Comparison of ENCODE assay signal across 15 mouse cellular contexts in genomic region chr4:105377469-105378187, GRCm38 (mm10).
DNase-seq lines count a peak whose midpoint lies in the region; ATAC-seq and TF ChIP-seq lines count a peak whose summit lies in the region.
"Had no signal": no experiment of that assay in that cellular context is flagged by ENCODE, and none has a peak within 500 bp of the region (broad histone marks: within the 10 kb centered on the region; RNA-seq: fewer than 3 reads in every experiment).

No protein-coding gene starts in this region.

- no peak for TF ChIP-seq EP300 in heart, postnatal 0 days (IDR thresholded peaks at IDR 0.05; ENCODE audit: low read depth)

- no peak overlapping the region for H3K4me2 ChIP-seq in heart, embryonic 16.5 days (ENCODE audit: low read depth, low read length)
- H3K4me2 ChIP-seq in lung, embryonic 15.5 days: no peak overlapping the region
- no peak overlapping the region for H3K4me2 ChIP-seq in heart, postnatal 0 days (ENCODE audit: low read depth, low read length)
- H3K4me2 ChIP-seq in forebrain, embryonic 12.5 days: no peak overlapping the region
- H3K4me2 ChIP-seq: limb, embryonic 15.5 days had no signal

- WGBS in heart, embryonic 16.5 days: 56% methylated on average over 11 of the region's 11 CpGs
- WGBS in lung, embryonic 15.5 days: 47% methylated on average over 11 of the region's 11 CpGs
- 32% methylated on average over 11 of the region's 11 CpGs for WGBS in embryonic facial prominence, embryonic 10.5 days
- WGBS in heart, postnatal 0 days: 64% methylated on average over 11 of the region's 11 CpGs
- WGBS in forebrain, embryonic 12.5 days: 74% methylated on average over 11 of the region's 11 CpGs

- H3K27ac ChIP-seq in heart, embryonic 16.5 days (ENCODE audit: low read length): peak overlapping the region; percentile 52; the same call in 1 of the 2 replicates
- peak overlapping the region; percentile 49; the same call in 1 of the 2 replicates for H3K27ac ChIP-seq in lung, embryonic 15.5 days
- H3K27ac ChIP-seq in embryonic facial prominence, embryonic 10.5 days (replicated peaks): peak overlapping the region; percentile 73
- H3K27ac ChIP-seq in heart, postnatal 0 days (ENCODE audit: low read depth): peak overlapping the region; percentile 74
- no peak overlapping the region for H3K27ac ChIP-seq in forebrain, embryonic 12.5 days
- H3K27ac ChIP-seq: limb, embryonic 15.5 days had no signal

- no peak for TF ChIP-seq CTCF in heart, postnatal 0 days (IDR thresholded peaks at IDR 0.05; ENCODE audit: low read depth)

- no peak overlapping the region for H3K9ac ChIP-seq in heart, embryonic 16.5 days (ENCODE audit: low read length)
- no peak overlapping the region for H3K9ac ChIP-seq in lung, embryonic 15.5 days
- no peak overlapping the region for H3K9ac ChIP-seq in heart, postnatal 0 days (replicated peaks; ENCODE audit: low read depth, low read length)
- no peak overlapping the region for H3K9ac ChIP-seq in forebrain, embryonic 12.5 days
- H3K9ac ChIP-seq: limb, embryonic 15.5 days had no signal

- ATAC-seq in heart, embryonic 16.5 days (replicated peaks; ENCODE audit: extremely low read depth, insufficient read depth, low FRiP score): peak; percentile 63; the same call in 1 of the 2 replicates
- ATAC-seq in lung, embryonic 15.5 days (ENCODE audit: borderline replicate concordance, extremely low read depth, low FRiP score, low TSS enrichment): no peak
- peak; percentile 44; the same call in 1 of the 2 replicates for ATAC-seq in heart, postnatal 0 days (ENCODE audit: insufficient read depth, low read depth)
- ATAC-seq in forebrain, embryonic 12.5 days (ENCODE audit: low FRiP score): no peak

- H3K9me3 ChIP-seq in heart, embryonic 16.5 days (replicated peaks; ENCODE audit: control insufficient read depth, low read length): no peaks in the 10 kb centered on the region
- no peaks in the 10 kb centered on the region for H3K9me3 ChIP-seq in lung, embryonic 15.5 days
- H3K9me3 ChIP-seq in embryonic facial prominence, embryonic 10.5 days: peaks cover 3% of the 10 kb centered on the region; the same call in 1 of the 2 replicates
- no peaks in the 10 kb centered on the region for H3K9me3 ChIP-seq in heart, postnatal 0 days (replicated peaks; ENCODE audit: control insufficient read depth, low read length)
- H3K9me3 ChIP-seq in forebrain, embryonic 12.5 days: no peaks in the 10 kb centered on the region
- H3K9me3 ChIP-seq: limb, embryonic 15.5 days had no signal

- no peaks in the 10 kb centered on the region for H3K27me3 ChIP-seq in heart, embryonic 16.5 days (ENCODE audit: control insufficient read depth, insufficient read depth, low read length)
- H3K27me3 ChIP-seq in lung, embryonic 15.5 days: no peaks in the 10 kb centered on the region
- no peaks in the 10 kb centered on the region for H3K27me3 ChIP-seq in embryonic facial prominence, embryonic 10.5 days (replicated peaks; ENCODE audit: low read depth, poor library complexity, severe bottlenecking)
- no peaks in the 10 kb centered on the region for H3K27me3 ChIP-seq in heart, postnatal 0 days (ENCODE audit: control insufficient read depth, insufficient read depth, low read length)
- no peaks in the 10 kb centered on the region for H3K27me3 ChIP-seq in forebrain, embryonic 12.5 days
- H3K27me3 ChIP-seq: limb, embryonic 15.5 days had no signal

- intact Hi-C loops in left cerebral cortex, postnatal 36 days (cut with DNase I): no loop called here

- H3K4me3 ChIP-seq in heart, embryonic 16.5 days (ENCODE audit: low read length): no peak overlapping the region
- H3K4me3 ChIP-seq in lung, embryonic 15.5 days: no peak overlapping the region
- H3K4me3 ChIP-seq in embryonic facial prominence, embryonic 10.5 days: no peak overlapping the region
- no peak overlapping the region for H3K4me3 ChIP-seq in heart, postnatal 0 days (ENCODE audit: low read depth, low read length)
- H3K4me3 ChIP-seq in forebrain, embryonic 12.5 days (replicated peaks): no peak overlapping the region
- H3K4me3 ChIP-seq: limb, embryonic 15.5 days had no signal

- H3K36me3 ChIP-seq in heart, embryonic 16.5 days (ENCODE audit: control insufficient read depth, insufficient read depth): no peaks in the 10 kb centered on the region
- no peaks in the 10 kb centered on the region for H3K36me3 ChIP-seq in lung, embryonic 15.5 days
- no peaks in the 10 kb centered on the region for H3K36me3 ChIP-seq in embryonic facial prominence, embryonic 10.5 days (replicated peaks)
- H3K36me3 ChIP-seq in heart, postnatal 0 days (replicated peaks; ENCODE audit: control insufficient read depth, insufficient read depth, low read length): no peaks in the 10 kb centered on the region
- H3K36me3 ChIP-seq in forebrain, embryonic 12.5 days (replicated peaks): no peaks in the 10 kb centered on the region
- H3K36me3 ChIP-seq: limb, embryonic 15.5 days had no signal

- peaks cover 5% of the 10 kb centered on the region; the same call in 1 of the 2 replicates for H3K4me1 ChIP-seq in heart, embryonic 16.5 days (ENCODE audit: control insufficient read depth, insufficient read depth, low read length)
- H3K4me1 ChIP-seq in lung, embryonic 15.5 days: peaks cover 5% of the 10 kb centered on the region; the same call in 1 of the 2 replicates
- peaks cover 34% of the 10 kb centered on the region for H3K4me1 ChIP-seq in embryonic facial prominence, embryonic 10.5 days
- no peaks in the 10 kb centered on the region for H3K4me1 ChIP-seq in heart, postnatal 0 days (ENCODE audit: control insufficient read depth, insufficient read depth)
- H3K4me1 ChIP-seq in forebrain, embryonic 12.5 days: peaks cover 4% of the 10 kb centered on the region; the same call in 1 of the 2 replicates

- no peak for DNase-seq in heart, adult 18-20 months
- no peak for DNase-seq in lung, postnatal 36 days
- DNase-seq in embryonic facial prominence, embryonic 10.5 days (ENCODE audit: low spot score): peak; percentile 76
- peak; percentile 19 for DNase-seq in heart, postnatal 0 days (ENCODE audit: low spot score)
- DNase-seq in left cerebral cortex, postnatal 36 days (ENCODE audit: low spot score in 2 of 2): no peak
- DNase-seq: cerebellum, adult 2 months; kidney, adult 9 months; layer of hippocampus, postnatal 36 days; lung, postnatal 10 days; midbrain, embryonic 14.5 days; thymus, adult 2 months had no signal

Comparison
In these comparisons a context has a peak if more than half of its experiments do, and no peak if none do; other contexts are left out.
1. DNase-seq: peak in embryonic facial prominence, embryonic 10.5 days (single experiment) and heart, postnatal 0 days (single experiment); none in heart, adult 18-20 months (0 of 2), lung, postnatal 36 days (single experiment) and left cerebral cortex, postnatal 36 days (0 of 2).
2. ATAC-seq: peak in heart, embryonic 16.5 days (single experiment) and heart, postnatal 0 days (single experiment); none in lung, embryonic 15.5 days (single experiment) and forebrain, embryonic 12.5 days (single experiment).